Mouse (Mus musculus) heart, adult 2 months (tissue): ENCODE data around the gene Slit3. TPM values are rescaled to one million over a fixed set of nuclear protein-coding genes. Genes with fewer than 3 reads are reported as not detected.

ENCODE experiments used
- DNase-seq, 2 experiments: peaks; one replicate each; pipeline ENCODE4 v3.0.0; 2021
- H3K27ac ChIP-seq: fragments of 200-600 bp; 2 replicates; pipeline ENCODE4 v1.8.1; 2022
- H3K27me3 ChIP-seq: fragments of 200-500 bp; 2 replicates; pipeline ENCODE4 v1.6.1; 2012; ENCODE audit warnings: mild to moderate bottlenecking, low read length, inconsistent platforms, mixed read lengths; ENCODE audit not compliant: control insufficient read depth, insufficient read depth
- H3K36me3 ChIP-seq: fragments of 200-500 bp; 2 replicates; pipeline ENCODE4 v1.6.1; 2012; ENCODE audit warnings: low read length, inconsistent platforms; ENCODE audit not compliant: control insufficient read depth, insufficient read depth
- H3K4me1 ChIP-seq: fragments of 200-500 bp; 2 replicates; pipeline ENCODE4 v1.6.1; 2011; ENCODE audit warnings: low read length; ENCODE audit not compliant: control insufficient read depth, insufficient read depth
- H3K4me3 ChIP-seq: fragments of 200-600 bp; 2 replicates; pipeline ENCODE4 v1.8.1; 2022
- H3K79me2 ChIP-seq: fragments of 200-500 bp; replicated peaks from 2 replicates; pipeline ENCODE4 v1.6.1; 2012; ENCODE audit warnings: mild to moderate bottlenecking, inconsistent platforms, low read length, moderate library complexity, mixed read lengths; ENCODE audit not compliant: control insufficient read depth, insufficient read depth
- H3K9ac ChIP-seq: fragments of 200-500 bp; 2 replicates; pipeline ENCODE4 v1.6.1; 2012; ENCODE audit warnings: low read depth, mild to moderate bottlenecking, control low read depth, inconsistent platforms, low read length, mixed read lengths
- CTCF ChIP-seq: fragments of 200-600 bp; IDR thresholded peaks from 2 replicates; pipeline ENCODE4 v1.8.1; 2022; ENCODE audit warnings: antibody characterized with exemption, mild to moderate bottlenecking, moderate library complexity
- EP300 ChIP-seq: fragments of 200-500 bp; IDR thresholded peaks from 2 replicates; pipeline ENCODE4 v1.6.1; 2011; ENCODE audit warnings: low read depth, low read length, control low read depth; ENCODE audit not compliant: insufficient read depth
- POLR2A ChIP-seq: fragments of 200-500 bp; IDR thresholded peaks from 2 replicates; pipeline ENCODE4 v1.6.1; 2011; ENCODE audit warnings: mild to moderate bottlenecking, low read depth, low read length, control low read depth; ENCODE audit not compliant: insufficient read depth
- WGBS: fragments of 180-500 bp; shearing (Covaris S2); methylation state at CpG from one replicate; pipeline ENCODE4 v1.1.7; 2018; 5-methylcytosine and 5-hydroxymethylcytosine counted together
- intact Hi-C: fragments of 180-260 bp; cut with DNase I; formaldehyde crosslinking; loops from one replicate; pipeline ENCODE4 v1.15.1; 2025
- polyA plus RNA-seq: library from polyadenylated mRNA; depleted of rRNA; stranded (reverse); fragments of >200 nt; gene quantifications from 2 replicates; pipeline ENCODE4 v1.2.3, GENCODE M21; 2012
- total RNA-seq, 2 experiments: library from RNA; stranded (reverse); gene quantifications; 2 replicates each; pipeline ENCODE4 v1.2.3; 2021

Slit3 gene
- total and polyA plus RNA-seq, 3 experiments = 12.3 to 15.8 (median 14.6) TPM

GRCm38 (mm10) chr11:35571910-35572309 is 450.9 kb downstream of the Slit3 start:
- no peaks in the 10 kb centered on the region for H3K27me3 ChIP-seq
- no peak overlapping the region for H3K4me3 ChIP-seq
- no peaks in the 10 kb centered on the region for H3K4me1 ChIP-seq
- DNase-seq = no peak
- no peaks in the 10 kb centered on the region for H3K36me3 ChIP-seq
- TF ChIP-seq EP300 (no peak), CTCF (no peak), POLR2A (no peak)
- H3K9ac ChIP-seq = no peak overlapping the region
- no peaks in the 10 kb centered on the region for H3K79me2 ChIP-seq
- H3K27ac ChIP-seq = no peak overlapping the region
- 78% methylated on average over 3 of the region's 3 CpGs for WGBS
- intact Hi-C loops = no loop called here

GRCm38 (mm10) chr11:35578796-35579195 is 457.8 kb downstream of the Slit3 start:
- no peak for DNase-seq
- no peak for TF ChIP-seq CTCF
- no peak for TF ChIP-seq EP300
- TF ChIP-seq POLR2A = no peak
- Histone ChIP-seq H3K27ac (no peak overlapping the region), H3K4me1 (no peaks in the 10 kb centered on the region), H3K9ac (no peak overlapping the region), H3K36me3 (no peaks in the 10 kb centered on the region), H3K27me3 (no peaks in the 10 kb centered on the region), H3K4me3 (no peak overlapping the region), H3K79me2 (no peaks in the 10 kb centered on the region)
- WGBS = 90% methylated on average over 10 of the region's 10 CpGs
- intact Hi-C loops = no loop called here

- TF ChIP-seq POLR2A = no peak
- no peak for TF ChIP-seq CTCF
- TF ChIP-seq EP300 = no peak
- WGBS = 54% methylated on average over 5 of the region's 5 CpGs
- no peaks in the 10 kb centered on the region for H3K79me2 ChIP-seq
- no peak for DNase-seq
- no peaks in the 10 kb centered on the region; the same call in 1 of the 2 replicates for H3K4me1 ChIP-seq
- H3K27ac ChIP-seq = no peak overlapping the region
- no peak overlapping the region for H3K4me3 ChIP-seq
- H3K36me3 ChIP-seq = no peaks in the 10 kb centered on the region
- H3K27me3 ChIP-seq = no peaks in the 10 kb centered on the region
- no peak overlapping the region for H3K9ac ChIP-seq
- intact Hi-C loops = no loop called here
Measured at GRCm38 (mm10) chr11:35582591-35582990, 461.6 kb downstream of the Slit3 start.

GRCm38 (mm10) chr11:35583633-35584032 is 462.6 kb downstream of the Slit3 start:
- Histone ChIP-seq H3K36me3 (no peaks in the 10 kb centered on the region), H3K4me1 (no peaks in the 10 kb centered on the region; the same call in 1 of the 2 replicates), H3K27ac (no peak overlapping the region), H3K79me2 (no peaks in the 10 kb centered on the region), H3K9ac (no peak overlapping the region), H3K4me3 (no peak overlapping the region), H3K27me3 (no peaks in the 10 kb centered on the region)
- WGBS = 94% methylated on average over 7 of the region's 7 CpGs
- intact Hi-C loops = no loop called here
- DNase-seq = no peak
- TF ChIP-seq EP300 (no peak), CTCF (no peak), POLR2A (no peak)

- H3K27ac ChIP-seq = no peak overlapping the region
- 53% methylated on average over 13 of the region's 13 CpGs for WGBS
Measured at GRCm38 (mm10) chr11:35587174-35587959, 466.3 kb downstream of the Slit3 start.

GRCm38 (mm10) chr11:35589892-35590291 is 468.9 kb downstream of the Slit3 start:
- intact Hi-C loops = no loop called here
- no peak for DNase-seq
- no peaks in the 10 kb centered on the region for H3K27me3 ChIP-seq
- 82% methylated on average over 7 of the region's 7 CpGs for WGBS
- H3K9ac ChIP-seq = no peak overlapping the region
- H3K4me3 ChIP-seq = no peak overlapping the region
- no peaks in the 10 kb centered on the region; the same call in 1 of the 2 replicates for H3K4me1 ChIP-seq
- TF ChIP-seq CTCF (no peak), POLR2A (no peak), EP300 (no peak)
- no peaks in the 10 kb centered on the region for H3K36me3 ChIP-seq
- H3K79me2 ChIP-seq = no peaks in the 10 kb centered on the region
- H3K27ac ChIP-seq = no peak overlapping the region

More at GRCm38 (mm10) chr11:35587174-35587959, 466.3 kb downstream of the Slit3 start:
- Histone ChIP-seq H3K9ac (no peak overlapping the region), H3K4me3 (no peak overlapping the region), H3K79me2 (no peaks in the 10 kb centered on the region), H3K36me3 (no peaks in the 10 kb centered on the region), H3K4me1 (no peaks in the 10 kb centered on the region; the same call in 1 of the 2 replicates), H3K27me3 (no peaks in the 10 kb centered on the region)
- TF ChIP-seq EP300 (no peak), CTCF (peak; percentile 16; the same call in 1 of the 2 replicates), POLR2A (no peak)
- intact Hi-C loops = no loop called here
- DNase-seq = peak; percentile 78 to 83
